Mouse (Mus musculus) adrenal gland, postnatal 36 days (tissue): Measurements from ENCODE around the gene Lrrc3b. TPM values are rescaled to one million over a fixed set of nuclear protein-coding genes. Genes with fewer than 3 reads are reported as not detected.

Source experiments
- DNase-seq, 2 experiments: peaks; one replicate each; pipeline ENCODE4 v3.0.0; 2021; ENCODE audit warnings: mixed read lengths in 1 of 2
- long read RNA-seq, 2 experiments: library from polyadenylated mRNA; stranded (forward); transcript quantifications; one replicate each; pipeline ENCODE4 v2.0.0; 2021; ENCODE audit warnings: borderline sequencing depth in 2 of 2
- total RNA-seq, 2 experiments: library from RNA; stranded (reverse); gene quantifications; 2 replicates each; pipeline ENCODE4 v1.2.3; 2021

Lrrc3b gene
- total RNA-seq = 1 to 10 TPM; 7.7 to 9.6 TPM
- long read RNA-seq, experiment 1, partial matches to known transcripts = 0 of 2 reads
- long read RNA-seq, experiment 1, other reads (novel, unspliced or antisense) = 2 of 2 reads
- long read RNA-seq, experiment 2, partial matches to known transcripts = 0 of 6 reads
- long read RNA-seq, experiment 2, other reads (novel, unspliced or antisense) = 3 of 6 reads

DNA sequence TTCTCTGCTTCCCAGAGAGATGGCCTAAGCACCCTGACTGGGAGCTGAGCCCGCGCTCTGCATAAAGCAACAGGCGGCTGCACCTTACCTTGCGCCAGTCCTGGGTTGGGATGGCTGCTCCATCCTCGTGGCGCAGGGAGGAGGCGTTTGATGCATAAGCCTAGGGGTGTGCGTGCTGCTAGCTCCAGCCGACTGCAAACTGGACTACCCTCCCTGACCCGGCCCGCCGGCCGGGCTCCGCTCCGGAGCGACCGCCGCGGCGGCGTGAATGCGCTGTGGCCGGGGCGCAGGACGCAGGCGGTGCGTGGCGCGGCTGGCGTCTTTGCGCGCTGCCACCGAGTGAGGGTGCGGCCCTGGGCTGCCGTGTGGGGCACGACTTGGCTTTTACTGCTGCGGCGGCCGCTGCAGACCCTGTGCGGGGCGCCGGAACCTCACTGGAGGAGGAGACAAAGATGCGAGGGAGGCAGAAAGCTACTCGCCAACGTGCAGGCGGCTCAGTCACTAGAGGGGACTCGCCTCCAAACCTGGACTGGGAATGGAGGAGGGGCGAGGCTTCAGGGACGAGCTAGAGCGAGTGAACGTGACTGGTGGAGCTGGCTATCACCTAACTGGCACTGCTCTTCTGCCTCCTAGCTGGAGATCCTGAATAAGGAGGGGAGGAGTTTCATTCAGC lies at the start of gene Lrrc3b:
Gene Lrrc3b (minus strand): TSS at position 503 of the 673 bp plus-strand sequence.
- peak; percentile 56 to 71 for DNase-seq

- DNase-seq = no peak
Observed at GRCm38 (mm10) chr14:15477668-15478067, 38.9 kb upstream of the Lrrc3b start.

- DNase-seq = peak; percentile 3 to 19
Observed at GRCm38 (mm10) chr14:15438096-15438484, 697 bp downstream of the Lrrc3b start.

GRCm38 (mm10) chr14:15437501-15437941 lies 1.3 kb downstream of the Lrrc3b start:
- DNase-seq = peak; percentile 15 to 24

DNA sequence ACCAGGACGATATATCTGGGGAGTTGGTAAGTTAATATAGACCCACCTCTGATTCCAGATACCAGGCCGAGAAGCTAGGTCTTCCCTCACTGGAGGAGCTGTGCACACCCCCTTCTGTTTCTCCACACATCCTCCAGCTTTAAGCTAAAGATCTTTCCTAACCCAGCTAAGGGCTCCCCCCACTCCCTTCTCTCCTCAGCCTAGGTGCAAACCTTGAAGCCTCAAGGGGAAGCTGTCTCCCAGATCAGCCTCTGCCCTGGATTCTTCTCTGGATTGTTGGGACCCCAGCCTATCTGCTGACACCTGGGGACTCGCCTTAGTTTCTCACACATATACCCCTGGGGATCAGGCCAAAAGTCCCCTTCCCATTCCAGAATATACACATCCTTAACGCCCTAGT lies 1.7 kb downstream of the Lrrc3b start:
- DNase-seq = no peak

DNA sequence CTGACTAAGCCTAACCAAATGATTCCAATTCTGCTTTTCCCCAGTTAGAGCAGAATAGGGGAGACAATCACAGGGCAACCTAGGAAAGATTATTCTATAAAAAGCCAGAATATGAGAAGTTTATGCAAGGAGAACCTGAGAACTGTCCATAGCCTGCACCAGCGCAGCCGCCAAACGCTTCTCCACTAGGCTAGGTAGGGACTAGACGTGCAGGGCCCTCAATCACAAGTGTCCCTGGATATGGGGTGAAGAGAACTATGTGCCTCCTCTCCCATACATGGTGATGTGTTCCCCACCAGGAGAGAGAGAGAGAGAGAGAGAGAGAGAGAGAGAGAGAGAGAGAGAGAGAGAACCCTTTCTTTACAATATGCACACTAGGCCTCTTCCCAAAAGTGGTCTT lies 2.2 kb downstream of the Lrrc3b start:
- no peak for DNase-seq

- DNase-seq = no peak
Observed at GRCm38 (mm10) chr14:15432396-15432795, 6.4 kb downstream of the Lrrc3b start.

DNA sequence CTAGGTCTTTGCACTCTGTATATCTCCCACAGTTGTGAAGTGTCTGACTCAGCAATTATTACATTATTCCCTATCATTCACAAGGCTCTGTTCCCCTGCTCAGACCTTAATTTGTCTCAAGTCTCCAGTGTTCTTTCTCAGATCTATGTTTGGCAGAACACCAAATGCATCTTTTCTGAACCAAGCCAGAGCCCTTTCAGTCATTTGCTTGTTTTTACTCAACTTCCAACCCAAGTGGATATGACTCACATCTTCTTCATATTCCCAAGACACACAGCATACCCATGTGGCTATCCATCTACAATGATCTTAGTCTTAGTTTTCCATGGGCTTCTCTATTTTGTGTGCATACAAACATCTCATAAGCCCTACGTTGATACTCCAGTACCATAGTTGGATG lies 17.2 kb downstream of the Lrrc3b start:
- DNase-seq = no peak

DNA sequence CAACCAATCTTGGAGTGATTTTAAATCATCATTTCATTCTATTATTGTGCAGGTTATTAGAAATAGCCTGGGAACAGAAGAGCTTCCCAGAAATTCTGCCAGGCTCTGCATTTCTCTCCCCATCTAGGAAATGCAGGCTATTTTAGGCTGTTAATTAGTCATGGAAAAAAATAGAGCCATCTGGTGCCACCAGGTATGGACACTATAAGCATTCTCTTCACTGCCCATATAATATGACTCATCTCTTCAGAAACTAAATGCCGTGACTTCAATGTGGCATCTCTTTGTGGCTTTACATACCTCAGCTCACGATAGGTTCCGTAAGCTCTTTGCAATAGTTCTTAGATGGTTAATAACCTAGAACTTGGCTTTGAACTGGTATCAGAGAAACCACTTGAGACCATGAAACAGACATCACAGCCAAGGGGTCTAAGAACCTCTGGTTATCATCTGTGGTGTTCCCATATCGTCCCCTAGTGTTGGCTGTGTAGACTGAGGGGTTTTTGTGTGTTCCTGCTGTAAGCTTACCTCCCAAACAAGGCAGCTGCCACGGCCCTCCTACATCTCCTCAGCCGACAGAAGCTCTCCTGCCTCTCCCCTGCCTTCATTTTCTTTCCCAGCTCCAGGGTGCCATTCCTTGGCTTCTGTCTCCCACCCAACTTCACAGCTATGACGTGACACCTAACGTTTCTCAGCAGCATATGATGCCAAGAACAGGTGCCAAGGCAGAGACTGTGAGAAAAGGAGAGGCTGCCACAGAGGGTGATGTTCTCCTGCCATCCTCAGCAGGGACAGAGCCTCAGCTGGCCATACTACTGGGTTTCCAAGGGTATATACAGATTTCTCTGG lies 27.9 kb downstream of the Lrrc3b start:
- no peak for DNase-seq

- no peak for DNase-seq
Observed at GRCm38 (mm10) chr14:15385536-15385935, 53.3 kb downstream of the Lrrc3b start.

- DNase-seq = no peak
Observed at GRCm38 (mm10) chr14:15384972-15385371, 53.8 kb downstream of the Lrrc3b start.

GRCm38 (mm10) chr14:15384532-15384931 lies 54.3 kb downstream of the Lrrc3b start:
- no peak for DNase-seq

DNA sequence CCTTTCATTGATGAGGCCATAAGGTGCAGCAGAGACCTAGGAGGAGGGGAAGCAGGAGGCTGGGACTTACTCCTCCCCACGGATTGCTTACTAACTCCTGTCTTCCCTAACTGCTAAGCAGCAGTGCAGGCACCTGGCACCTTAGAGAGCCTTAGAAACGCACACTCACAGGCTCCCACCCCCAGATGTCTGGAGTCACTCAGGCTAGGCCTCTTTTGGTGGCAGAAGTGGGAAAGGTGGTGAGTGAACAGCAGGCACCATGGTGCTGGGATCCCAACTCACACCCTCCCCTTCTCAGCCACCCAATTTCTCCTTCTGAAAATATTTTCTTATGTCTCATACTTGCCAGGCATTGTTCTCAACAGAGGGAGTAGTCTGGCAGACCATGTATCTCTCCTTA lies 55.7 kb downstream of the Lrrc3b start:
- no peak for DNase-seq

DNA sequence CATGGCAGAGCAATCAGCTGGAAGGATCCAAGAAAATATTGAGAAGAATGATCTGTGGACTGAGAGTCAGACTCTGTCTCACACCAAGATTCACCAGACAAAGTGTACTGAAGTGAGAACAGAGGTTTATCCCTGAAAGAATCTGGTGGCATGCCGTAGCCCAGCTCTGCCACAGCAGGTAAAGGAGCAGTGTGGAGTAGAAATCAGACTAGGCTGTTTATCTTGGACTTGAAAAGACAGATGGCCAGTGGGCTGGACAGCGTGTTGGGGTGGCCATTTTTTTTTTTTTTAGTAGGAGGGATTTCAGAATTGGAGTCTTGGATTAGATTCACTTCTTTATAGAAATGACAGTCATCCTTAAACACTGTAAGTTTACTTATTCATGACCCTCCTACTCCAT lies 61.4 kb downstream of the Lrrc3b start:
- DNase-seq = no peak

GRCm38 (mm10) chr14:15376786-15377185 lies 62.0 kb downstream of the Lrrc3b start:
- DNase-seq = no peak

DNA sequence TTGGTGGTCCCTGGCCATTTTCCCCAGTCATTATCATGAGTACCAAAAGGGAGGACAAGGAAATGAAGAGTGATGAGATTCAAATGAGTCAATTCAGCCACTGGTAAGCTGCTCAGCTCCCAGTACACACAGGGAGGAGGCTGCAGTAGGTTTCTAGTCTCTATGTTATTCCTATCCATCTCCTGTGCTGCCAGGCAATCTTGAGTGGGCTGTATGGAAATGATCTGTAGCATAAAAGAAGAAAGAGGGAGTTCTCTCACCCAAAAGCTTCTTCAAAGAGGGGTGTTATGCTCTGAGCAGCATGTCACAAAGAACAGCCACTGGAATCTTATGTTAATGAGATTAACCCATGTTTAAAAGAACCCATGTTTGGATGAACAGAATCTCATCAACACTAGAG lies 64.5 kb downstream of the Lrrc3b start:
- DNase-seq = no peak

- DNase-seq = no peak
Observed at GRCm38 (mm10) chr14:15372985-15373384, 65.8 kb downstream of the Lrrc3b start.

- DNase-seq = no peak
Observed at GRCm38 (mm10) chr14:15365045-15365444, 73.7 kb downstream of the Lrrc3b start.

GRCm38 (mm10) chr14:15359893-15360292 lies 78.9 kb downstream of the Lrrc3b start:
- DNase-seq = no peak

DNA sequence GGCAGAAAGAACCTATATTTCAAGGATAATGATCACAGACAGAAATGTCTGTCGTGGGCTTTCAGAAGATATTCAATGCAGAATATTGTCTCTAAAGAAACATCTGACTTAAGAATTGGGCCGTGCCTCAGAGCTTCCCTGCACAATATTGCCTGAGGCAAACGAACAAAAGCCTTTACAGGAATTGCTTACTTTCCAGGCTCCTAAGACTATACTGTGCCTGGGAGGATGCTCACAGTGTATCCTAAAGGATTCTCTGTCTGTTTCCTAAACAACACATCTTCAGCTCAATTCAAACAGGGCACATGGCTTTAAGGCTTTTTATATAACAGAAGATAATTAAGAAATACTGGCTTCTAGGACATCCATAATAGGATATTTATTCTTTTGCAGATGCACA lies 79.7 kb downstream of the Lrrc3b start:
- DNase-seq = no peak

- peak; percentile 84 to 86 for DNase-seq
Observed at GRCm38 (mm10) chr14:15355512-15355911, 83.3 kb downstream of the Lrrc3b start.

GRCm38 (mm10) chr14:15354299-15354698 lies 84.5 kb downstream of the Lrrc3b start:
- DNase-seq = no peak

DNA sequence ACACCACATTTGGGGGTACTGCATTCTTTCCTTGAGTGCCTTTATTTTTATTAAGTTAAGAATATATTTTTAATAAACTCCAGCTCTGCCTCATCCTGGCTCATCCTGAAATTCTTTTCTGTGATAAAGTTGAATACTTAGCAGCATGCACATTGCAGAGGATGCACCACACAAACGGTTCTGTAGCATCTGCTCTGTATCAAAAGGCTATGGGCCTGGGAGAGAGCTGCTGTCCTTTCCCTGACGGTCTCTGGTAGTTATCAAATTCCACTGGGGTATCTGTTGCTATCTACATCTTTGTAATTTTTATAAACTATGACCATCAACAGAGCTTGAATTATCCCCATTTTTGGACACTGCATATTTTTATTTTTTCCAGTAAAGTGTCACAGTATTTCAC lies 105.7 kb downstream of the Lrrc3b start:
- no peak for DNase-seq
